10 mouse cellular contexts compared by ENCODE assay signal in genomic region chrY:263314-263713, GRCm38 (mm10).
DNase-seq lines count a peak whose midpoint lies in the region; ATAC-seq and TF ChIP-seq lines count a peak whose summit lies in the region.
"Had no signal": no experiment of that assay in that cellular context is flagged by ENCODE, and none has a peak within 500 bp of the region (broad histone marks: within the 10 kb centered on the region; RNA-seq: fewer than 3 reads in every experiment).

No protein-coding gene starts in this region.

- peak; percentile 63; the same call in 1 of the 2 replicates for ATAC-seq in heart, embryonic 14.5 days (ENCODE audit: insufficient number of reproducible peaks, insufficient read depth, low FRiP score, low read depth)
- ATAC-seq in lung, embryonic 15.5 days (ENCODE audit: borderline replicate concordance, extremely low read depth, low FRiP score, low TSS enrichment), result peak; percentile 29; the same call in 1 of the 2 replicates
- 0 out of 2 replicates have a peak, but pooled peaks have one; percentile 22 for ATAC-seq in intestine, postnatal 0 days
- 0 out of 2 replicates have a peak, but pooled peaks have one; percentile 38 for ATAC-seq in stomach, postnatal 0 days (ENCODE audit: low FRiP score, low TSS enrichment)
- no peak for ATAC-seq in midbrain, embryonic 11.5 days (ENCODE audit: low FRiP score)

- no peak overlapping the region for H3K4me2 ChIP-seq in heart, embryonic 14.5 days (ENCODE audit: low read length)
- H3K4me2 ChIP-seq in lung, embryonic 15.5 days, result no peak overlapping the region
- H3K4me2 ChIP-seq in intestine, postnatal 0 days (replicated peaks; ENCODE audit: low read depth), result no peak overlapping the region
- no peak overlapping the region for H3K4me2 ChIP-seq in stomach, postnatal 0 days (replicated peaks; ENCODE audit: low read depth)
- H3K4me2 ChIP-seq in midbrain, embryonic 11.5 days, result no peak overlapping the region
- H3K4me2 ChIP-seq: neural tube, embryonic 13.5 days had no signal

- no peak for TF ChIP-seq EP300 in stomach, postnatal 0 days (optimal IDR thresholded peaks at IDR 0.05)

- no peak for TF ChIP-seq CTCF in intestine, postnatal 0 days (IDR thresholded peaks at IDR 0.05; ENCODE audit: low read depth)
- TF ChIP-seq CTCF in stomach, postnatal 0 days (IDR thresholded peaks at IDR 0.05; ENCODE audit: low read depth), result no peak

- peaks cover 3% of the 10 kb centered on the region for H3K9me3 ChIP-seq in heart, embryonic 14.5 days (ENCODE audit: control insufficient read depth, low read length)
- peaks cover 4% of the 10 kb centered on the region for H3K9me3 ChIP-seq in lung, embryonic 15.5 days
- H3K9me3 ChIP-seq in intestine, postnatal 0 days (ENCODE audit: control insufficient read depth), result peaks cover 3% of the 10 kb centered on the region; the same call in 1 of the 2 replicates
- H3K9me3 ChIP-seq in stomach, postnatal 0 days (ENCODE audit: control insufficient read depth, low read length), result no peaks in the 10 kb centered on the region
- H3K9me3 ChIP-seq in midbrain, embryonic 11.5 days (ENCODE audit: control insufficient read depth, low read length), result peaks cover 3% of the 10 kb centered on the region

- 90% methylated on average over 2 of the region's 5 CpGs for WGBS in heart, embryonic 14.5 days
- 85% methylated on average over 2 of the region's 5 CpGs for WGBS in lung, embryonic 15.5 days
- 87% methylated on average over 2 of the region's 5 CpGs for WGBS in intestine, postnatal 0 days
- WGBS in stomach, postnatal 0 days, result 100% methylated on average over 2 of the region's 5 CpGs
- 85% methylated on average over 2 of the region's 5 CpGs for WGBS in midbrain, embryonic 11.5 days

- DNase-seq in heart, postnatal 36 days, result no peak
- no peak for DNase-seq in lung, postnatal 4 days
- no peak for DNase-seq in stomach, postnatal 0 days (ENCODE audit: low spot score)
- DNase-seq in midbrain, embryonic 11.5 days (ENCODE audit: low spot score, missing footprints), result no peak
- DNase-seq: adrenal gland, postnatal 25 days; cerebellum, postnatal 25 days had no signal

- H3K27ac ChIP-seq in heart, embryonic 14.5 days (replicated peaks in 1 of 2; ENCODE audit: control insufficient read depth in 1 of 2, insufficient read depth in 1 of 2, low read depth in 2 of 2, low read length in 2 of 2), result no peak overlapping the region
- no peak overlapping the region for H3K27ac ChIP-seq in lung, embryonic 15.5 days
- H3K27ac ChIP-seq in intestine, postnatal 0 days (ENCODE audit: low read depth, low read length), result no peak overlapping the region
- H3K27ac ChIP-seq in stomach, postnatal 0 days (replicated peaks), result no peak overlapping the region
- H3K27ac ChIP-seq in midbrain, embryonic 11.5 days (ENCODE audit: low read depth, low read length), result no peak overlapping the region
- H3K27ac ChIP-seq: neural tube, embryonic 13.5 days had no signal

- H3K4me3 ChIP-seq in heart, embryonic 14.5 days (ENCODE audit: control insufficient read depth in 1 of 2, insufficient read depth in 1 of 2, low read depth in 1 of 2, low read length in 2 of 2), result no peak overlapping the region
- no peak overlapping the region for H3K4me3 ChIP-seq in lung, embryonic 15.5 days
- H3K4me3 ChIP-seq in intestine, postnatal 0 days (ENCODE audit: low read depth, low read length), result no peak overlapping the region
- no peak overlapping the region for H3K4me3 ChIP-seq in stomach, postnatal 0 days (ENCODE audit: low read depth, low read length)
- H3K4me3 ChIP-seq in midbrain, embryonic 11.5 days (ENCODE audit: low read depth, low read length), result no peak overlapping the region
- H3K4me3 ChIP-seq: neural tube, embryonic 13.5 days had no signal

- no peaks in the 10 kb centered on the region for H3K36me3 ChIP-seq in heart, embryonic 14.5 days (ENCODE audit: control insufficient read depth, insufficient read depth, low read length)
- no peaks in the 10 kb centered on the region for H3K36me3 ChIP-seq in lung, embryonic 15.5 days
- H3K36me3 ChIP-seq in intestine, postnatal 0 days (ENCODE audit: control insufficient read depth, insufficient read depth), result no peaks in the 10 kb centered on the region
- H3K36me3 ChIP-seq in stomach, postnatal 0 days (ENCODE audit: control insufficient read depth, insufficient read depth, low read length), result no peaks in the 10 kb centered on the region
- H3K36me3 ChIP-seq in midbrain, embryonic 11.5 days (ENCODE audit: control insufficient read depth, insufficient read depth, low read length), result no peaks in the 10 kb centered on the region
- H3K36me3 ChIP-seq: neural tube, embryonic 13.5 days had no signal

- no peaks in the 10 kb centered on the region for H3K27me3 ChIP-seq in heart, embryonic 14.5 days (ENCODE audit: control insufficient read depth, insufficient read depth, low read length)
- no peaks in the 10 kb centered on the region for H3K27me3 ChIP-seq in lung, embryonic 15.5 days
- H3K27me3 ChIP-seq in intestine, postnatal 0 days (replicated peaks; ENCODE audit: control insufficient read depth, insufficient read depth, low read length), result no peaks in the 10 kb centered on the region
- H3K27me3 ChIP-seq in stomach, postnatal 0 days (ENCODE audit: control insufficient read depth, insufficient read depth, low read length), result no peaks in the 10 kb centered on the region
- H3K27me3 ChIP-seq in midbrain, embryonic 11.5 days (ENCODE audit: control insufficient read depth, insufficient read depth, low read length), result no peaks in the 10 kb centered on the region
- H3K27me3 ChIP-seq: neural tube, embryonic 13.5 days had no signal

- no peaks in the 10 kb centered on the region for H3K4me1 ChIP-seq in heart, embryonic 14.5 days (ENCODE audit: control insufficient read depth in 2 of 2, insufficient read depth in 2 of 2, low read length in 2 of 2)
- H3K4me1 ChIP-seq in lung, embryonic 15.5 days, result no peaks in the 10 kb centered on the region
- H3K4me1 ChIP-seq in intestine, postnatal 0 days (replicated peaks; ENCODE audit: control insufficient read depth, insufficient read depth, low read length), result no peaks in the 10 kb centered on the region
- no peaks in the 10 kb centered on the region for H3K4me1 ChIP-seq in stomach, postnatal 0 days (replicated peaks; ENCODE audit: control insufficient read depth, insufficient read depth)
- no peaks in the 10 kb centered on the region for H3K4me1 ChIP-seq in midbrain, embryonic 11.5 days (ENCODE audit: control insufficient read depth, insufficient read depth, low read length)
- H3K4me1 ChIP-seq: neural tube, embryonic 13.5 days had no signal

- H3K9ac ChIP-seq in heart, embryonic 14.5 days (ENCODE audit: low read length), result no peak overlapping the region
- no peak overlapping the region for H3K9ac ChIP-seq in lung, embryonic 15.5 days
- H3K9ac ChIP-seq in intestine, postnatal 0 days (ENCODE audit: low read depth, low read length), result no peak overlapping the region
- no peak overlapping the region for H3K9ac ChIP-seq in stomach, postnatal 0 days (ENCODE audit: low read length)
- no peak overlapping the region for H3K9ac ChIP-seq in midbrain, embryonic 11.5 days (ENCODE audit: low read length)
- H3K9ac ChIP-seq: neural tube, embryonic 13.5 days had no signal

- intact Hi-C loops in heart, postnatal 36 days (cut with DNase I), result no loop called here
